In the genomic region with DNA sequence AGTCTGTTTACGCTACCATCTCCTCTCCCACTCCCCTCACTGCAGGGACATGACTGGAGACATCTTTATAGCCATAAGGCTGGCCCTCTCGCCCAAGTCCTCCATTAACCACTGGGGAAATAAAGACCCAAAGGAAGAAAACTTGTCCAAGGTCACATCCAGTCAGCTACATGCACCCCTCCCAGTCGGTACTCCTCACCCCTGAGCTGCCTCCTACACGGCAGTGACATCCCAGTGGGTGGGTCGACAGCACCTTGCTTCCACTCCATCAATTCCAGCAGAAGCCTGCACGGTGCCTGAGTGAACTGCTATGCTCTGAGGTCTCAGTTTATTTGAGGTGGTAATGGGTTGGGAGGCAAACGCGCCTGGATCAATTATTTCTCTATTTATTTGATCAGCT, we compare ENCODE assay signal across 8 mouse cellular contexts. TPM values are rescaled to one million over a fixed set of nuclear protein-coding genes. Genes with fewer than 3 reads are reported as not detected.
DNase-seq lines count a peak whose midpoint lies in the region; ATAC-seq and TF ChIP-seq lines count a peak whose summit lies in the region.

No protein-coding gene starts in this region.

- peak overlapping the region; percentile 83 for H3K4me2 ChIP-seq in intestine, postnatal 0 days (replicated peaks; ENCODE audit: low read depth)
- H3K4me2 ChIP-seq in neural tube, embryonic 14.5 days (ENCODE audit: low read depth, low read length) = peak overlapping the region; percentile 90

- 9% methylated on average over 8 of the region's 8 CpGs for WGBS in cerebellum, adult 2 months
- WGBS in intestine, postnatal 0 days = 10% methylated on average over 8 of the region's 8 CpGs
- WGBS in neural tube, embryonic 14.5 days = 20% methylated on average over 8 of the region's 8 CpGs

- no peaks in the 10 kb centered on the region for H3K27me3 ChIP-seq in cerebellum, adult 2 months (ENCODE audit: control insufficient read depth, insufficient read depth, low read length)
- no peaks in the 10 kb centered on the region for H3K27me3 ChIP-seq in intestine, postnatal 0 days (replicated peaks; ENCODE audit: control insufficient read depth, insufficient read depth, low read length)
- H3K27me3 ChIP-seq in neural tube, embryonic 14.5 days (ENCODE audit: control insufficient read depth, insufficient read depth, low read length) = no peaks in the 10 kb centered on the region

- peaks cover 9% of the 10 kb centered on the region; the same call in 1 of the 2 replicates for H3K4me1 ChIP-seq in cerebellum, adult 2 months (ENCODE audit: control insufficient read depth, insufficient read depth, low read length)
- peaks cover 10% of the 10 kb centered on the region; the same call in 1 of the 2 replicates for H3K4me1 ChIP-seq in intestine, postnatal 0 days (replicated peaks; ENCODE audit: control insufficient read depth, insufficient read depth, low read length)
- H3K4me1 ChIP-seq in neural tube, embryonic 14.5 days (ENCODE audit: control insufficient read depth, insufficient read depth, low read length) = peaks cover 16% of the 10 kb centered on the region

- DNase-seq in cerebellum, adult 2 months = peak; percentile 20 to 30
- DNase-seq in cerebellum, adult 8-10 months = no peak
- DNase-seq in thymus, adult 18-20 months = peak; percentile 9 to 11
- no peak for DNase-seq in thymus, postnatal 0 days (ENCODE audit: low spot score)
- DNase-seq in gastrocnemius, adult 8-10 months (ENCODE audit: low spot score in 2 of 2) = no peak

- no peak for TF ChIP-seq CTCF in cerebellum, adult 2 months (IDR thresholded peaks at IDR 0.05; ENCODE audit: borderline replicate concordance, insufficient read depth, low read depth, low read length)
- TF ChIP-seq CTCF in intestine, postnatal 0 days (IDR thresholded peaks at IDR 0.05; ENCODE audit: low read depth) = no peak

- H3K27ac ChIP-seq in cerebellum, adult 2 months (ENCODE audit: insufficient read depth, low read length) = no peak overlapping the region
- H3K27ac ChIP-seq in intestine, postnatal 0 days (ENCODE audit: low read depth, low read length) = no peak overlapping the region
- no peak overlapping the region for H3K27ac ChIP-seq in neural tube, embryonic 14.5 days (ENCODE audit: low read depth, low read length)

- peak overlapping the region; percentile 98 for H3K9ac ChIP-seq in intestine, postnatal 0 days (ENCODE audit: low read depth, low read length)
- peak overlapping the region; percentile 94 for H3K9ac ChIP-seq in neural tube, embryonic 14.5 days (replicated peaks; ENCODE audit: low read depth, low read length)

- no peak for TF ChIP-seq POLR2A in cerebellum, adult 2 months (IDR thresholded peaks at IDR 0.05; ENCODE audit: borderline replicate concordance, insufficient read depth, low read length)

- peaks cover 15% of the 10 kb centered on the region; the same call in 1 of the 2 replicates for H3K36me3 ChIP-seq in intestine, postnatal 0 days (ENCODE audit: control insufficient read depth, insufficient read depth)
- H3K36me3 ChIP-seq in neural tube, embryonic 14.5 days (ENCODE audit: control insufficient read depth, insufficient read depth, low read length) = no peaks in the 10 kb centered on the region

- ATAC-seq in intestine, postnatal 0 days = no peak
- peak; percentile 6 for ATAC-seq in neural tube, embryonic 14.5 days (ENCODE audit: low read depth)
- ATAC-seq in activated CD4-positive, CD25-positive, alpha-beta regulatory T cell, adult 4 months = no peak

- no peaks in the 10 kb centered on the region for H3K9me3 ChIP-seq in intestine, postnatal 0 days (ENCODE audit: control insufficient read depth)
- H3K9me3 ChIP-seq in neural tube, embryonic 14.5 days (ENCODE audit: control insufficient read depth, low read length) = no peaks in the 10 kb centered on the region

- peak overlapping the region; percentile 86 for H3K4me3 ChIP-seq in cerebellum, adult 2 months (replicated peaks; ENCODE audit: insufficient read depth, low read depth, low read length)
- peak overlapping the region; percentile 99 for H3K4me3 ChIP-seq in intestine, postnatal 0 days (ENCODE audit: low read depth, low read length)
- peak overlapping the region; percentile 99 for H3K4me3 ChIP-seq in neural tube, embryonic 14.5 days (ENCODE audit: low read depth, low read length)

RNA-seq across cellular contexts. Expression of gene Clptm1, which starts 0.9 kb away (rescaled TPM):
- 158 and 159 TPM in 2 replicates for polyA plus RNA-seq in cerebellum, adult 2 months (2012; rRNA removed)
- polyA plus RNA-seq in thymus, postnatal 0 days (2015; fragmentation: Nextera tagmentation; extraction: Ambion mirVana) = 57.5 and 66.6 TPM in 2 replicates
- 66.1 and 70.6 TPM in 2 replicates for polyA plus RNA-seq in intestine, postnatal 0 days (2015; fragmentation: Nextera tagmentation; extraction: Ambion mirVana)
- 142 and 147 TPM in 2 replicates for polyA plus RNA-seq in neural tube, embryonic 14.5 days (2014; fragmentation: Nextera tagmentation; extraction: Ambion mirVana)
- 10 to 100 TPM; 35.4 to 40.9 TPM for polyA plus RNA-seq in activated CD4-positive, CD25-positive, alpha-beta regulatory T cell, adult 4 months (2017; shearing (Covaris generic))
- 10 to 100 TPM; 49.6 to 55.5 (median 51.0) TPM for total RNA-seq in gastrocnemius, adult 8-10 months (2022)

RNA-seq across cellular contexts. Expression of gene Apoc2, which starts 13.8 kb away (rescaled TPM):
- polyA plus RNA-seq in cerebellum, adult 2 months (2012; rRNA removed) = not detected in 2 replicates
- polyA plus RNA-seq in thymus, postnatal 0 days (2015; fragmentation: Nextera tagmentation; extraction: Ambion mirVana) = 3.4 and 3.8 TPM in 2 replicates
- polyA plus RNA-seq in intestine, postnatal 0 days (2015; fragmentation: Nextera tagmentation; extraction: Ambion mirVana) = 11,285 and 12,482 TPM in 2 replicates
- 1.4 TPM in 2 replicates for polyA plus RNA-seq in neural tube, embryonic 14.5 days (2014; fragmentation: Nextera tagmentation; extraction: Ambion mirVana)
- polyA plus RNA-seq in activated CD4-positive, CD25-positive, alpha-beta regulatory T cell, adult 4 months (2017; shearing (Covaris generic)) = not detected
- total RNA-seq in gastrocnemius, adult 8-10 months (2022) = not detected

RNA-seq across cellular contexts. Expression of gene Gm44805, which starts 17.3 kb away (rescaled TPM):
- polyA plus RNA-seq in cerebellum, adult 2 months (2012; rRNA removed) = not detected in 2 replicates
- polyA plus RNA-seq in thymus, postnatal 0 days (2015; fragmentation: Nextera tagmentation; extraction: Ambion mirVana) = 0.59 TPM in 1 of 2 replicates, not detected in the other
- 5.6 and 13.5 TPM in 2 replicates for polyA plus RNA-seq in intestine, postnatal 0 days (2015; fragmentation: Nextera tagmentation; extraction: Ambion mirVana)
- not detected in 2 replicates for polyA plus RNA-seq in neural tube, embryonic 14.5 days (2014; fragmentation: Nextera tagmentation; extraction: Ambion mirVana)
- not detected for polyA plus RNA-seq in activated CD4-positive, CD25-positive, alpha-beta regulatory T cell, adult 4 months (2017; shearing (Covaris generic))
- not detected for total RNA-seq in gastrocnemius, adult 8-10 months (2022)

RNA-seq across cellular contexts. Expression of gene Apoc4, which starts 17.3 kb away (rescaled TPM):
- not detected in 2 replicates for polyA plus RNA-seq in cerebellum, adult 2 months (2012; rRNA removed)
- polyA plus RNA-seq in thymus, postnatal 0 days (2015; fragmentation: Nextera tagmentation; extraction: Ambion mirVana) = 0.29 and 0.75 TPM in 2 replicates
- 0.70 and 1.4 TPM in 2 replicates for polyA plus RNA-seq in intestine, postnatal 0 days (2015; fragmentation: Nextera tagmentation; extraction: Ambion mirVana)
- polyA plus RNA-seq in neural tube, embryonic 14.5 days (2014; fragmentation: Nextera tagmentation; extraction: Ambion mirVana) = 0.20 and 0.27 TPM in 2 replicates
- polyA plus RNA-seq in activated CD4-positive, CD25-positive, alpha-beta regulatory T cell, adult 4 months (2017; shearing (Covaris generic)) = under 1 TPM in 1 of 2 experiments, not detected in 1; 0.44 TPM
- not detected for total RNA-seq in gastrocnemius, adult 8-10 months (2022)

RNA-seq across cellular contexts. Expression of gene Apoc1, which starts 28.5 kb away (rescaled TPM):
- 5.1 and 6.6 TPM in 2 replicates for polyA plus RNA-seq in cerebellum, adult 2 months (2012; rRNA removed)
- polyA plus RNA-seq in thymus, postnatal 0 days (2015; fragmentation: Nextera tagmentation; extraction: Ambion mirVana) = 21.1 and 21.3 TPM in 2 replicates
- polyA plus RNA-seq in intestine, postnatal 0 days (2015; fragmentation: Nextera tagmentation; extraction: Ambion mirVana) = 34.7 and 50.0 TPM in 2 replicates
- polyA plus RNA-seq in neural tube, embryonic 14.5 days (2014; fragmentation: Nextera tagmentation; extraction: Ambion mirVana) = 3.0 and 3.2 TPM in 2 replicates
- polyA plus RNA-seq in activated CD4-positive, CD25-positive, alpha-beta regulatory T cell, adult 4 months (2017; shearing (Covaris generic)) = not detected
- total RNA-seq in gastrocnemius, adult 8-10 months (2022) = 1 to 10 TPM in 2 of 4 experiments, not detected in 2; 1.1 to 2.1 TPM

Comparison
In these comparisons a context has a peak if more than half of its experiments do, and no peak if none do; other contexts are left out.
1. DNase-seq: peak in cerebellum, adult 2 months (2 of 2) and thymus, adult 18-20 months (2 of 2); none in cerebellum, adult 8-10 months (single experiment), thymus, postnatal 0 days (single experiment) and gastrocnemius, adult 8-10 months (0 of 2).
2. RNA of gene Apoc2, which starts 13.8 kb away (polyA plus RNA-seq): 11,285 to 12,482 TPM in intestine, postnatal 0 days; 3.4 to 3.8 TPM in thymus, postnatal 0 days, 1.4 TPM in neural tube, embryonic 14.5 days, not detected in cerebellum, adult 2 months and not detected in activated CD4-positive, CD25-positive, alpha-beta regulatory T cell, adult 4 months; every median in the first group is over 1,000 times any median in the second.
3. Peak in every context shown above with its lines, with median percentiles within 50 percentile points of each other: H3K4me3 ChIP-seq.